Mouse (Mus musculus) ES-Bruce4 (cell line): ENCODE data around the gene Abcc4. TPM values are rescaled to one million over a fixed set of nuclear protein-coding genes. Genes with fewer than 3 reads are reported as not detected.

Source experiments
- H3K27ac ChIP-seq: 2 replicates; pipeline ENCODE4 v1.5.1; 2012; ENCODE audit warnings: low read length, inconsistent platforms; ENCODE audit not compliant: insufficient read depth
- H3K27me3 ChIP-seq: 2 replicates; pipeline ENCODE4 v1.6.1; 2012; ENCODE audit warnings: mild to moderate bottlenecking, low read length, inconsistent platforms; ENCODE audit not compliant: control insufficient read depth, poor library complexity, insufficient read depth, severe bottlenecking
- H3K36me3 ChIP-seq: 2 replicates; pipeline ENCODE4 v1.6.1; 2012; ENCODE audit warnings: inconsistent platforms, mild to moderate bottlenecking, low read length, moderate library complexity; ENCODE audit not compliant: control insufficient read depth, poor library complexity, insufficient read depth, severe bottlenecking
- H3K4me1 ChIP-seq: one replicate; pipeline ENCODE4 v1.8.1; 2011; ENCODE audit warnings: low read length; ENCODE audit not compliant: control insufficient read depth, insufficient read depth
- H3K4me3 ChIP-seq: 2 replicates; pipeline ENCODE4 v1.5.1; 2011; ENCODE audit warnings: low read depth, mild to moderate bottlenecking, low read length
- H3K9ac ChIP-seq: 2 replicates; pipeline ENCODE4 v1.6.1; 2012; ENCODE audit warnings: low read depth, mild to moderate bottlenecking, inconsistent platforms; ENCODE audit not compliant: poor library complexity, severe bottlenecking
- H3K9me3 ChIP-seq: replicated peaks from 2 replicates; pipeline ENCODE4 v1.6.1; 2012; ENCODE audit warnings: mild to moderate bottlenecking, low read length, inconsistent platforms; ENCODE audit not compliant: control insufficient read depth, poor library complexity, insufficient read depth, severe bottlenecking
- CTCF ChIP-seq: IDR thresholded peaks from one replicate; pipeline ENCODE4 v1.8.1; 2011; ENCODE audit warnings: low read depth, low read length
- EP300 ChIP-seq: IDR thresholded peaks from 2 replicates; pipeline ENCODE4 v1.6.1; 2011; ENCODE audit warnings: low read depth, low read length; ENCODE audit not compliant: insufficient read depth
- POLR2A ChIP-seq: IDR thresholded peaks from one replicate; pipeline ENCODE4 v1.8.1; 2011; ENCODE audit warnings: low read length; ENCODE audit not compliant: insufficient read depth
- polyA plus RNA-seq: library from polyadenylated mRNA; stranded (reverse); fragments of >200 nt; gene quantifications from 2 replicates; pipeline ENCODE4 v1.2.4, GENCODE M21; 2011; ENCODE audit warnings: low read depth; ENCODE audit not compliant: missing spikeins, insufficient read depth, insufficient read length

Gene Abcc4
- polyA plus RNA-seq, 1 experiment, result 32.2 TPM

DNA sequence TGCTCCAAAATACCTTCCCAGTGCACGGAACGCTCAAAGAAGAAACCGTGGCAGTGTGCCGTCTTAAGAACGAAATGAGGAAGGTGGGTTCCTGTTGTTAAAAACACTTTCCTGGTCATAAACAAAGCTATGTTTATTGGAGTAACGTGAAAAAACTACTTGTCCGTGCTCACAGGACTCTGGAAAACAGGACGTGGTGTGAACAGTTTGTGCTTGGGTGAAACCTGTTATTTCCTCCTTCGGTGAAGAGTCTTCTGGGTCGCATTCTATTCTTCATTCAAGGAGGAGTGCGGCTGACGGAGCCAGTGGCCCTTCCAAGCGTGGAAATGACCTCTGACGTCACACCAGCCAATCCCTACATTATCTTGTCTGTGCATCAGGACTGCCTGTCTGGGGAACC lies 198.2 kb downstream of the Abcc4 start:
- TF ChIP-seq POLR2A, result no peak
- no peak for TF ChIP-seq EP300
- no peak for TF ChIP-seq CTCF
- Histone ChIP-seq H3K27ac (no peak overlapping the region), H3K4me3 (no peak overlapping the region), H3K9ac (no peak overlapping the region), H3K4me1 (no peaks in the 10 kb centered on the region), H3K27me3 (no peaks in the 10 kb centered on the region), H3K9me3 (no peaks in the 10 kb centered on the region), H3K36me3 (peaks cover 7% of the 10 kb centered on the region; the same call in 1 of the 2 replicates)

DNA sequence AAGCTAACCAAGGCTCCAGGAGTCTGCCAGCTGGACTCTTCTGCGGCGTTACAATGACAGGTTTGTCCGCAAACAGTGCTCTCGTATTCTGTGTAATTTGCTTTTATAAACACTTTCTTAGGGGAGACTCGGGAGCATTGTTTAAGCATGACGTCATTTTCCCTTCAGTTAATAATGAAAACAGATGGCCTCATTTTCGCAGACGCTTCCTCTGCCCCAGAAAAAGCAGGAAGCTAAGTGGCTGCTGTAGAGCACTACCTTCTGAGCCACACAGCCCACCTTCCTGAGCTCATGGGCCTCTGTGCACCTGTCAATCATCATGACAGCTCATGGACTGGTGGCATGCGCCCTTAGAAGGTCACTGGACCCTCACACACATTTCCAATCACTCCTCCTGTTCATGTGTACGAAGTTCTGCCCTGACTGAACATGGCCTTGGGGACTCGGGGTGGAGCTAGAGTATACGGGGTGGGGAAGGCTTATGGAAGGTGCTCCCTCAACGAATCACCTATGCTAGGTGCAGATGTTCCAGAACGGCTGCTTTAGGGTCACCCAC lies 199.3 kb downstream of the Abcc4 start:
- H3K36me3 ChIP-seq, result peaks cover 10% of the 10 kb centered on the region; the same call in 1 of the 2 replicates
- TF ChIP-seq POLR2A (no peak), CTCF (no peak), EP300 (no peak)
- H3K4me1 ChIP-seq, result no peaks in the 10 kb centered on the region
- H3K4me3 ChIP-seq, result no peak overlapping the region
- H3K9ac ChIP-seq, result no peak overlapping the region
- no peaks in the 10 kb centered on the region for H3K9me3 ChIP-seq
- H3K27me3 ChIP-seq, result no peaks in the 10 kb centered on the region
- no peak overlapping the region for H3K27ac ChIP-seq

DNA sequence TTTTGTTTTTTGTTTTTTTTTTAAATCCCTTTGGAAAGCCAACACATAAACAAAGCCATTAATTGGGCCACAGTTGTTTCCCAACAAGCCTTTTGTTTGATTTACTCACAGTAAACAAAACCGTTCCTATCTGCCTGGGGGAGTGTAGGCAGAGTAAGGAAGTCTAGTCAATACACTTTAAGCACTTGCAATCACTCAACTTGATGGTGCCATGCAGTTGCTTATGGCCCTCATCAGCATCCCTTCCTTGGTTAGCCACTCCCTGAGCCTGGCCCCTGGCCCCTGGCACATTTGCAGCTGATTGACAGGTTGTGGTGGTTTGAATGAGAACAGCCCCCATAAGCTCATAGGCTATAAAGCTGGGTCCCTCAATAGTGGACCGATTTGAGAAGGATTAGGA lies 209.3 kb downstream of the Abcc4 start:
- no peak for TF ChIP-seq POLR2A
- no peaks in the 10 kb centered on the region for H3K4me1 ChIP-seq
- H3K9ac ChIP-seq, result no peak overlapping the region
- no peak overlapping the region for H3K27ac ChIP-seq
- H3K4me3 ChIP-seq, result no peak overlapping the region
- H3K27me3 ChIP-seq, result no peaks in the 10 kb centered on the region
- H3K36me3 ChIP-seq, result peaks cover 20% of the 10 kb centered on the region
- peaks cover 6% of the 10 kb centered on the region for H3K9me3 ChIP-seq

- Histone ChIP-seq H3K4me1 (no peaks in the 10 kb centered on the region), H3K27me3 (no peaks in the 10 kb centered on the region), H3K4me3 (no peak overlapping the region), H3K27ac (no peak overlapping the region), H3K9ac (no peak overlapping the region), H3K36me3 (peaks cover 20% of the 10 kb centered on the region), H3K9me3 (peaks cover 6% of the 10 kb centered on the region)
- TF ChIP-seq CTCF (no peak), EP300 (no peak)
Observed at GRCm38 (mm10) chr14:118495458-118495857, 210.6 kb downstream of the Abcc4 start.

GRCm38 (mm10) chr14:118491708-118492107 lies 214.3 kb downstream of the Abcc4 start:
- no peak for TF ChIP-seq CTCF
- TF ChIP-seq EP300, result no peak
- TF ChIP-seq POLR2A, result no peak
- Histone ChIP-seq H3K4me1 (no peaks in the 10 kb centered on the region), H3K4me3 (no peak overlapping the region), H3K9ac (no peak overlapping the region), H3K27ac (no peak overlapping the region), H3K9me3 (no peaks in the 10 kb centered on the region; the same call in 1 of the 2 replicates), H3K27me3 (no peaks in the 10 kb centered on the region), H3K36me3 (peaks cover 9% of the 10 kb centered on the region; the same call in 1 of the 2 replicates)

GRCm38 (mm10) chr14:118491300-118491699 lies 214.7 kb downstream of the Abcc4 start:
- TF ChIP-seq EP300, result no peak
- no peak for TF ChIP-seq POLR2A
- TF ChIP-seq CTCF, result no peak
- H3K4me1 ChIP-seq, result no peaks in the 10 kb centered on the region

DNA sequence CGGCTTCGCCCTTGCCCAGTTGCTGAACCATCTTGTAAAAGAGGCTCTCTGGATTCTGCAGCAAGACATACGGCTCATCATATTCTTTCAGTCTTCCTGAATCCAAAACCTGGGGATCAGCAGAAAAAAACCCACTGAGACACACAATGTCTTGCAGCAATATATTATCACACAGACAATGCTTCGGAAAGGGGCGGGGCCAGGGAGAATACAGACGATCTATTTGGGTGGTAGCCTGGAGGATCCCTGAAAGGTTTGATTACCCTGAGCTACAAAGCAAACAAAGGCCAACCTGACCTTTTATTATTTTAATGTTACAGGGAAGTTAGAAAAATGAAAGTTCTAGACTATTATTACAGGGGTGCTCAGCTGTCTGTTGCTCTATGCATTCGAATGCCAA lies 215.5 kb downstream of the Abcc4 start:
- H3K9ac ChIP-seq, result no peak overlapping the region
- TF ChIP-seq CTCF (no peak), POLR2A (no peak), EP300 (no peak)
- H3K4me3 ChIP-seq, result no peak overlapping the region
- H3K27me3 ChIP-seq, result no peaks in the 10 kb centered on the region
- no peaks in the 10 kb centered on the region for H3K4me1 ChIP-seq
- H3K9me3 ChIP-seq, result no peaks in the 10 kb centered on the region; the same call in 1 of the 2 replicates
- peaks cover 9% of the 10 kb centered on the region; the same call in 1 of the 2 replicates for H3K36me3 ChIP-seq
- no peak overlapping the region for H3K27ac ChIP-seq

More at GRCm38 (mm10) chr14:118491300-118491699, 214.7 kb downstream of the Abcc4 start:
- H3K27ac ChIP-seq, result no peak overlapping the region
- no peak overlapping the region for H3K4me3 ChIP-seq
- H3K27me3 ChIP-seq, result no peaks in the 10 kb centered on the region
- peaks cover 9% of the 10 kb centered on the region; the same call in 1 of the 2 replicates for H3K36me3 ChIP-seq
- no peak overlapping the region for H3K9ac ChIP-seq
- no peaks in the 10 kb centered on the region; the same call in 1 of the 2 replicates for H3K9me3 ChIP-seq
